Mouse (Mus musculus) heart, adult 2 months (tissue): ENCODE data around the gene Mlc1. TPM values are rescaled to one million over a fixed set of nuclear protein-coding genes. Genes with fewer than 3 reads are reported as not detected.

ENCODE experiments used
- DNase-seq, 2 experiments: peaks; one replicate each; pipeline ENCODE4 v3.0.0; 2021
- H3K27ac ChIP-seq: fragments of 200-600 bp; 2 replicates; pipeline ENCODE4 v1.8.1; 2022
- H3K27me3 ChIP-seq: fragments of 200-500 bp; 2 replicates; pipeline ENCODE4 v1.6.1; 2012; ENCODE audit warnings: mild to moderate bottlenecking, low read length, inconsistent platforms, mixed read lengths; ENCODE audit not compliant: control insufficient read depth, insufficient read depth
- H3K36me3 ChIP-seq: fragments of 200-500 bp; 2 replicates; pipeline ENCODE4 v1.6.1; 2012; ENCODE audit warnings: low read length, inconsistent platforms; ENCODE audit not compliant: control insufficient read depth, insufficient read depth
- H3K4me1 ChIP-seq: fragments of 200-500 bp; 2 replicates; pipeline ENCODE4 v1.6.1; 2011; ENCODE audit warnings: low read length; ENCODE audit not compliant: control insufficient read depth, insufficient read depth
- H3K4me3 ChIP-seq: fragments of 200-600 bp; 2 replicates; pipeline ENCODE4 v1.8.1; 2022
- H3K79me2 ChIP-seq: fragments of 200-500 bp; replicated peaks from 2 replicates; pipeline ENCODE4 v1.6.1; 2012; ENCODE audit warnings: mild to moderate bottlenecking, inconsistent platforms, low read length, moderate library complexity, mixed read lengths; ENCODE audit not compliant: control insufficient read depth, insufficient read depth
- H3K9ac ChIP-seq: fragments of 200-500 bp; 2 replicates; pipeline ENCODE4 v1.6.1; 2012; ENCODE audit warnings: low read depth, mild to moderate bottlenecking, control low read depth, inconsistent platforms, low read length, mixed read lengths
- CTCF ChIP-seq: fragments of 200-600 bp; IDR thresholded peaks from 2 replicates; pipeline ENCODE4 v1.8.1; 2022; ENCODE audit warnings: antibody characterized with exemption, mild to moderate bottlenecking, moderate library complexity
- EP300 ChIP-seq: fragments of 200-500 bp; IDR thresholded peaks from 2 replicates; pipeline ENCODE4 v1.6.1; 2011; ENCODE audit warnings: low read depth, low read length, control low read depth; ENCODE audit not compliant: insufficient read depth
- POLR2A ChIP-seq: fragments of 200-500 bp; IDR thresholded peaks from 2 replicates; pipeline ENCODE4 v1.6.1; 2011; ENCODE audit warnings: mild to moderate bottlenecking, low read depth, low read length, control low read depth; ENCODE audit not compliant: insufficient read depth
- WGBS: fragments of 180-500 bp; shearing (Covaris S2); methylation state at CpG from one replicate; pipeline ENCODE4 v1.1.7; 2018; 5-methylcytosine and 5-hydroxymethylcytosine counted together
- intact Hi-C: fragments of 180-260 bp; cut with DNase I; formaldehyde crosslinking; loops from one replicate; pipeline ENCODE4 v1.15.1; 2025
- long read RNA-seq: library from polyadenylated mRNA; stranded (forward); transcript quantifications from one replicate; pipeline ENCODE4 v2.0.0, GENCODE M21; 2021
- polyA plus RNA-seq: library from polyadenylated mRNA; depleted of rRNA; stranded (reverse); fragments of >200 nt; gene quantifications from 2 replicates; pipeline ENCODE4 v1.2.3, GENCODE M21; 2012; rRNA removed
- total RNA-seq, 2 experiments: library from RNA; stranded (reverse); gene quantifications; 2 replicates each; pipeline ENCODE4 v1.2.3; 2021

The Mlc1 gene
- not detected for total RNA-seq
- polyA plus RNA-seq: not detected in 2 replicates
- long read RNA-seq: 0 reads

DNA sequence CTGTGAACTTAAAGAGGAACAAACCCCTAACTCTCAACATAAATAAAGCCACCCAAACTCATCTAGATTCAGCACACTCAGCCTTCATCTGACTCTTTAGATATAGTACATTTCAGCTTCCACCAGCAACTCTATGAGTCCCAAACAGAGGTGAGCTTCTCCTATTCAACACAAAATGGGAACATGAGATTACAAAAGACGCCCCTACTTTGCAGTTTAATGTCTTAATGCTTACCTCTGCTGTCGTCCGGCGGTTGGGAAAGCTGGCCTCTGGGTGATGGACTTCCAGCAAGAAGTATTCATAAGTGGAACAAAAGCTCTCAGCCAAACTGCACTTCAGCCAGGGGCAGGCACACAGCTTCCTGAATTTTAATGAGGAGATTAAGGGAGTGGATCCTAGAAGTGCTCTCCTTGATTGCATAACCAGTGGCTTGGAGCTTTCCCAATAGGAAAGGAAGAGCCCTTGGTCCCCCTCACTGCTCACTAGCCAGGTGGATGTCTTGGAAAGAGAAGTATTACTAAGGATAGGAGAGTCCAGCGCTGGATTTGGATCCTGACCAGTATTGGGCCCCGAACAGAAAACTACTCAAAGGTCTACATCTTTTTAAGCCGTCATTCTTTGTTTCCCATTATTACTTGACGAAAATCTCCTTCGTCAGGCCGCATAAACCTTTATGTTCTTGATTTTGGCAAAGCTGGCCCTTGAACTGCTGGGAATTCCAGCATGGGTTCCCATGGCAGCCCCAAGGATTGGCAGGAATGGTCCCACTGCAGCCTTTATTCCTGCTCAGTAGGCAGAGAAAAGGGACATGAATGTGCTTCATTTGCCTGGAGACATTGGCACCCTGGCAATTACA is at the start of gene Mlc1:
Mlc1 (minus strand) TSS at position 727 of the 857 bp plus-strand sequence.
- TF ChIP-seq EP300 (no peak), CTCF (no peak), POLR2A (no peak)
- Histone ChIP-seq H3K27me3 (no peaks in the 10 kb centered on the region), H3K27ac (no peak within 1 kb of the TSS), H3K36me3 (no peaks in the 10 kb centered on the region), H3K4me3 (no peak within 1 kb of the TSS), H3K79me2 (no peaks in the 10 kb centered on the region), H3K4me1 (no peaks in the 10 kb centered on the region), H3K9ac (no peak within 1 kb of the TSS)
- 67% methylated on average over 10 of the region's 10 CpGs for WGBS
- DNase-seq: peak in 1 of 2 experiments; percentile 3
- intact Hi-C loops: no loop called here

DNA sequence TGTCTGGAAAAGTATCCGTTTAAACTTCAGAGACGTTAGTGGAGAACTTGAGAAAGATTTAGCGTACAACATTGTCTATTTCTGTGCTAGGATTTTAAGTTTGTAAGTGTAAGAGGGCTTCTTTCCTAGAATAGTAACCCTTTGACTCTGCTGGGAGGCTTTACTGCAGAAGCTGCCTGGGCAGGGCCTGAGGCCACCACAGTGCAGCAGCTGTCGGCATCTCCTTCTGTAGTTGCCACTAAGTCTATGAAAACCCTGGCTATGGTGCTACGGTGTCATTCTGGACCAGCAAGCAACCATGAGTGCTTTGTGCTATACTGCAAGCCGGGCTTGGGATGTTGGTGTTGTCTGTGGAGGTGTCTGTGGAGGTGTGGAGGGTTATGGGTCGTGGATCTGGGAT is 41.7 kb upstream of the Mlc1 start:
- WGBS: 49% methylated on average over 7 of the region's 7 CpGs
- H3K9ac ChIP-seq: peak overlapping the region; percentile 50
- intact Hi-C loops: loop anchor here (1.0 kb wide), 1 partner anchor 55 kb away; the partner anchor contains the start of gene Trabd
- TF ChIP-seq POLR2A (no peak), EP300 (no peak), CTCF (no peak)
- no peaks in the 10 kb centered on the region for H3K27me3 ChIP-seq
- no peaks in the 10 kb centered on the region for H3K36me3 ChIP-seq
- peak overlapping the region; percentile 44 for H3K4me3 ChIP-seq
- H3K27ac ChIP-seq: peak overlapping the region; percentile 69
- H3K79me2 ChIP-seq: no peaks in the 10 kb centered on the region
- no peaks in the 10 kb centered on the region for H3K4me1 ChIP-seq
- no peak for DNase-seq

DNA sequence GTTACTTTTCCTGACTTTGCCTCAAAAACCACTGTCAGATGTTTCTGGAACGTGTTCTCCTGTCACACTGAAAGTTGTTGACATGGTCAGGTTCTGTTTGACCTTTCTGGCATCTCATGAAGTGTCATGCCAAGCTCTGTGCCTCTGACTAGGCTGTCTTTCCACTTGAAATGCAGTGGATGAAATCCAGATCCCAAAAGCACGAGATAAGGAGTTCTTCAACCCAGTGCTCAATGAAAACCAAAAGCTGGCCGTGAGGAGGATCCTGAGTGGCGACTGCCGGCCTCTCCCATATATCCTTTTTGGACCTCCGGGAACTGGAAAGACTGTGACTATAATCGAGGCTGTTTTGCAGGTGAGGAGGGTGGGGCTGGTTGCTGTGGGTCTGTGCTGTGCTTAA is 41.3 kb upstream of the Mlc1 start:
- TF ChIP-seq CTCF: no peak
- peak; percentile 78; the same call in 1 of the 2 replicates for TF ChIP-seq EP300
- peak; percentile 33; the same call in 1 of the 2 replicates for TF ChIP-seq POLR2A

GRCm38 (mm10) chr15:89016722-89017121 is 37.9 kb upstream of the Mlc1 start:
- H3K9ac ChIP-seq: no peak overlapping the region
- no peak overlapping the region for H3K27ac ChIP-seq
- H3K79me2 ChIP-seq: no peaks in the 10 kb centered on the region
- DNase-seq: no peak
- no peaks in the 10 kb centered on the region for H3K36me3 ChIP-seq
- no peaks in the 10 kb centered on the region for H3K4me1 ChIP-seq
- intact Hi-C loops: no loop called here
- TF ChIP-seq CTCF: no peak
- TF ChIP-seq EP300: no peak
- no peak for TF ChIP-seq POLR2A
- no peak overlapping the region for H3K4me3 ChIP-seq
- 65% methylated on average over 3 of the region's 3 CpGs for WGBS
- no peaks in the 10 kb centered on the region; the same call in 1 of the 2 replicates for H3K27me3 ChIP-seq

More for the DNA sequence above, 41.3 kb upstream of the Mlc1 start:
- WGBS: 11% methylated on average over 7 of the region's 7 CpGs
- H3K79me2 ChIP-seq: no peaks in the 10 kb centered on the region
- H3K4me1 ChIP-seq: no peaks in the 10 kb centered on the region
- intact Hi-C loops: loop anchor here (1.0 kb wide), 1 partner anchor 55 kb away; the partner anchor contains the start of gene Trabd
- peak in 1 of 2 experiments; percentile 56 for DNase-seq
- H3K9ac ChIP-seq: peak overlapping the region; percentile 50
- peak overlapping the region; percentile 44 for H3K4me3 ChIP-seq
- no peaks in the 10 kb centered on the region for H3K27me3 ChIP-seq
- H3K36me3 ChIP-seq: no peaks in the 10 kb centered on the region
- peak overlapping the region; percentile 69 for H3K27ac ChIP-seq

DNA sequence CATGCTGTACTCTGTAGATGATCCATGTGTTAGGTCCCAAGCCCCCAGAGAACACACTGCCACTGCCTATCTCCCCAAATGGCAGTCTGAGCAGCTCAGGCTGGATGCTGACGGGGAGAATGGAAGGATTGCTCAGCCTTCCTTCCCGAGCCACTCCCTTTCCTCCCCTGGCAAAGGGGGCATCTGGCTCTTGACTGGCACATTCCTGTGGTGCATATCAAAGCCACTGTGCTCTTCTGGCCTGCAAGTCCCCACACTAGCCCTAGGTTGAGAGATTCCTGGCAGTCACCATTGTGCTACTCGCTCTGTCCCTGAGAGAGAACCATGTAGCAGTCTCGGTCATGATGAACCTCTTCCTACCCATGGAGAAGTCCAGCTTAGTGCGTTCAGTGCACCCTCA is 29.0 kb upstream of the Mlc1 start:
- no peak for DNase-seq
- intact Hi-C loops: no loop called here
- Histone ChIP-seq H3K9ac (no peak overlapping the region), H3K36me3 (no peaks in the 10 kb centered on the region), H3K27ac (no peak overlapping the region), H3K27me3 (no peaks in the 10 kb centered on the region; the same call in 1 of the 2 replicates), H3K4me1 (no peaks in the 10 kb centered on the region), H3K79me2 (no peaks in the 10 kb centered on the region), H3K4me3 (no peak overlapping the region)
- TF ChIP-seq CTCF (no peak), EP300 (no peak), POLR2A (no peak)
- WGBS: 59% methylated on average over 5 of the region's 5 CpGs

DNA sequence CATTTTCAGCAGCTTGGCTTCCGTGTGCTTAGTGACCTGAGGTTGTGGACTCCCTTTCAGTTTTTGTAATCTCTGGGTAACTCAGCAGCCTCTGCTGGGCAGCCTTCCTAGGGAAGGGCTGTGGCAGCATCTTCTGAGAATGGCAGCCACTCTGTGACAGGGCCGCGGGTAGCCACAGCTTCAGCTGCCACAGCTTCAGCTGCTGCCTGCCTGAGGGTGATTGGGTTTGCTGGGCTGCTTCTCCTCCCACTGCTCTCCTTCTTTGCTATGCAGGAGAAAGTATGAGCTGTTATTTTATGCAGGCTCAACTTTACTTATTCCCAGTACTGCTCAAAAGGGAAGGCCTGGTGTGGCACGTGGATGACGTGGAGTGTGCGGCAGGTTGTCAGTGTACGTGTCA is 28.2 kb upstream of the Mlc1 start:
- no peak overlapping the region for H3K4me3 ChIP-seq
- no peaks in the 10 kb centered on the region; the same call in 1 of the 2 replicates for H3K27me3 ChIP-seq

More for the DNA sequence above, 28.2 kb upstream of the Mlc1 start:
- no peak for TF ChIP-seq POLR2A
- TF ChIP-seq EP300: no peak
- no peak for TF ChIP-seq CTCF
- no peak overlapping the region for H3K27ac ChIP-seq
- no peak for DNase-seq
- H3K79me2 ChIP-seq: no peaks in the 10 kb centered on the region
- intact Hi-C loops: no loop called here
- WGBS: 92% methylated on average over 7 of the region's 7 CpGs
- no peaks in the 10 kb centered on the region for H3K36me3 ChIP-seq
- H3K4me1 ChIP-seq: no peaks in the 10 kb centered on the region
- no peak overlapping the region for H3K9ac ChIP-seq
